Mouse (Mus musculus): ENCODE data around the gene Zfp644. TPM values are rescaled to one million over a fixed set of nuclear protein-coding genes. Genes with fewer than 3 reads are reported as not detected.

The Zfp644 gene
- polyA plus RNA-seq (2014; fragmentation: Illumina TruSeq; extraction: RNeasy Lipid Tissue Mini Kit (QIAGEN cat#74804); ENCODE audit: low read depth, low replicate concordance): 94.8 TPM

DNA sequence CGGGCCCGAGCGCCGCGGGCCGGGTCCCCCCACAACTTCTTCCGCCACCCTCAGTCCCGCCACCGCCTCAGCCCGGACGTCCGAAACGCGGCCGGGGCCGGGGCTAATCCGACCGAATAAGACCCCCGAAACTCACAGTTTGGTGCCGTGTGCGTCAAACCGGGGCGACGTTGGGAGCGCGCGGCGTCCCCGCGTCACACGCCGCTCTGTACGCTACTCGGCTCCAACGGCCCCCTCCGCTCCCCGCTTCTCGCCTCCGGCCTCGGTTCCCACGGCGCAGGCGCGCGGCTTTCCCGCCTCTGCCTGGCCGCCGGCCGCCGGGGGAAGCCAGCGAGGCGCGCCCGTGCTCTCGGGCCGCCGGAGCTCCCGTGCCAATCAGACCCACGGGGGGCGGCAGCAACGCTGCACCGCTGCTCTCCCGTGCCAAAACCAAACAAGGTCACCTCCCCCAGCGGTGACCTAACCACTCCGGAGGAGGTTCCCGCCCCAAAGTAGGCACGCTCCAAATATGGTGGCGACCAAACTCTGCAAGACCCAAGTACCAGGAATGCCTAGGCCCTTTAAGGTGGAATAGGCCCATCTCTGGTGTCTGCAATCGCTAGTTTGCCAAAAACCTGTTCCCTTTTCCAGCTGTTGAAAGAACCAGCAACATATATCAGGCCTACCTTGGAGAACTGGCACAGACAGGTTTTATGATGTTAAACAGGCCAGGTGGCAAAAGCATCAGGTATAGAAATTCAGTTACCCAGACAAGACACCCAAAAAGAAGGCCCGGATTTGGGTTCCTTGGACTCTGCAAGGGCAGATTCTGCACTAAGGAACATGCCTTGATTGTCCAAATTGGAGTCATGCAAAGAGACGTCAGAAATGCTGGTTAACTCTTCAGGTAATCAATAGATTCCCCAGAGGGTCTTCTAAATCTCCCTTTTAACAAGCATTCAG, at the start of gene Zfp644:
Zfp644 (minus strand) TSS at position 892 of the 942 bp plus-strand sequence.

DNA sequence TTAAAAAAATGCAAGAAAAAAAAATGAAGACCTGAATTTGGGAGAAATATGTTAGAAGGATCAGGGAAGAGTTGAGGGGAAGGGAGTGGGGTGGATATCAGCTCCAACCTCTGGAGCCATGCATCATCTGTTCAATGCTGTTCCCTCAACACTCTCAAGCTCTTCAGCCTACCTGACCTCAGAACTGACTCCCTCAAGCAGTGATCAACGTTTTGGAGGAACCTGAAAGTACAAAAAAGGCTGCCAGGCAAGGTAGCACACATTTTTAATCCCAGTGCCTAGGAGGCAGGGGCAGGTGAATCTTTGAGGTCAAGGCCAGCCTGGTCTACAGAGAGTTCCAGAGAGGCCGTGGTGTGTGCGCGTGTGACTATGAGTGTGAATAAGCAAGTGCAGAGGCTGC, 88.3 kb downstream of the Zfp644 start, which contains the start of gene Gm17304:
Gm17304 (plus strand) TSS at position 301 of the 400 bp plus-strand sequence.

Other genes starting within 250 kb of the Zfp644 start
- not detected for gene Barhl2, start 239.1 kb downstream of the Zfp644 start, polyA plus RNA-seq (2014; fragmentation: Illumina TruSeq; extraction: RNeasy Lipid Tissue Mini Kit (QIAGEN cat#74804); ENCODE audit: low read depth, low replicate concordance)
- not detected for gene Gm17304, start 88.2 kb downstream of the Zfp644 start, polyA plus RNA-seq (2014; fragmentation: Illumina TruSeq; extraction: RNeasy Lipid Tissue Mini Kit (QIAGEN cat#74804); ENCODE audit: low read depth, low replicate concordance)
- 128 TPM for gene Hfm1, start 229.0 kb upstream of the Zfp644 start, polyA plus RNA-seq (2014; fragmentation: Illumina TruSeq; extraction: RNeasy Lipid Tissue Mini Kit (QIAGEN cat#74804); ENCODE audit: low read depth, low replicate concordance)